Mouse (Mus musculus) neural tube, embryonic 15.5 days (tissue): Measurements from ENCODE around the gene Wwtr1. TPM values are rescaled to one million over a fixed set of nuclear protein-coding genes. Genes with fewer than 3 reads are reported as not detected.

Experiments used
- ATAC-seq: fragments of 200-750 bp; cut with Nextera tagmentation; 2 replicates; pipeline ENCODE4 v1.8.0; 2017; ENCODE audit warnings: mild to moderate bottlenecking, moderate TSS enrichment, moderate library complexity; ENCODE audit not compliant: low FRiP score
- H3K27ac ChIP-seq: fragments of 300-500 bp; sonication (generic); replicated peaks from 2 replicates; pipeline ENCODE4 v1.5.1; 2015; ENCODE audit warnings: mild to moderate bottlenecking, inconsistent platforms
- H3K27me3 ChIP-seq: fragments of 300-500 bp; sonication (generic); replicated peaks from 2 replicates; pipeline ENCODE4 v1.6.1; 2015; ENCODE audit warnings: inconsistent platforms
- H3K36me3 ChIP-seq: fragments of 300-500 bp; sonication (generic); 2 replicates; pipeline ENCODE4 v1.6.1; 2015; ENCODE audit warnings: inconsistent platforms
- H3K4me1 ChIP-seq: fragments of 300-500 bp; sonication (generic); 2 replicates; pipeline ENCODE4 v1.6.1; 2015; ENCODE audit warnings: inconsistent platforms
- H3K4me2 ChIP-seq: fragments of 300-500 bp; sonication (generic); 2 replicates; pipeline ENCODE4 v1.6.1; 2015; ENCODE audit warnings: inconsistent platforms, mild to moderate bottlenecking, moderate library complexity
- H3K4me3 ChIP-seq: fragments of 300-500 bp; sonication (generic); replicated peaks from 2 replicates; pipeline ENCODE4 v1.5.1; 2015; ENCODE audit warnings: mild to moderate bottlenecking, inconsistent platforms
- H3K9ac ChIP-seq: fragments of 300-500 bp; sonication (generic); replicated peaks from 2 replicates; pipeline ENCODE4 v1.6.1; 2015; ENCODE audit warnings: mild to moderate bottlenecking, inconsistent platforms
- H3K9me3 ChIP-seq: fragments of 300-500 bp; sonication (generic); replicated peaks from 2 replicates; pipeline ENCODE4 v1.6.1; 2016; ENCODE audit warnings: inconsistent platforms
- WGBS: fragments of 180-500 bp; shearing (Covaris S2); methylation state at CpG from one replicate; pipeline ENCODE4 v1.1.7; 2015; ENCODE audit warnings: mixed read lengths; 5-methylcytosine and 5-hydroxymethylcytosine counted together
- microRNA-seq: library from miRNA; unstranded; fragments of <30 nt; microRNA quantifications from one replicate; pipeline ENCODE4, GENCODE M21; 2017
- polyA plus RNA-seq: library from polyadenylated mRNA; unstranded; fragments of >200 nt; fragmentation: Nextera tagmentation; extraction: Ambion mirVana; gene quantifications from 2 replicates; pipeline ENCODE4 v1.2.1, GENCODE M21; 2015

Gene Wwtr1
- polyA plus RNA-seq, 1 experiment from 2014 or later: 8.1 TPM

- no peaks in the 10 kb centered on the region for H3K36me3 ChIP-seq
- H3K4me2 ChIP-seq: no peak overlapping the region
- no peak overlapping the region for H3K27ac ChIP-seq
- H3K9me3 ChIP-seq: no peaks in the 10 kb centered on the region
- H3K4me1 ChIP-seq: no peaks in the 10 kb centered on the region
- no peak overlapping the region for H3K4me3 ChIP-seq
- H3K9ac ChIP-seq: no peak overlapping the region
- no peak for ATAC-seq
- WGBS: 77% methylated on average over 3 of the region's 3 CpGs
- no peaks in the 10 kb centered on the region for H3K27me3 ChIP-seq
These were observed 144.0 kb downstream of the Wwtr1 start for GRCm38 (mm10) chr3:57431706-57432105.

- Histone ChIP-seq H3K4me2 (no peak overlapping the region), H3K4me1 (peaks cover 10% of the 10 kb centered on the region), H3K36me3 (no peaks in the 10 kb centered on the region), H3K27me3 (no peaks in the 10 kb centered on the region), H3K4me3 (no peak overlapping the region), H3K9ac (no peak overlapping the region), H3K27ac (no peak overlapping the region), H3K9me3 (no peaks in the 10 kb centered on the region)
- 72% methylated on average over 4 of the region's 4 CpGs for WGBS
- ATAC-seq: no peak
These were observed 146.2 kb downstream of the Wwtr1 start for GRCm38 (mm10) chr3:57429486-57429885.

GRCm38 (mm10) chr3:57428682-57429464, 146.8 kb downstream of the Wwtr1 start:
- Histone ChIP-seq H3K9ac (no peak overlapping the region), H3K4me2 (no peak overlapping the region), H3K4me3 (no peak overlapping the region), H3K36me3 (no peaks in the 10 kb centered on the region), H3K9me3 (no peaks in the 10 kb centered on the region), H3K27me3 (no peaks in the 10 kb centered on the region), H3K4me1 (peaks cover 14% of the 10 kb centered on the region), H3K27ac (no peak overlapping the region)
- WGBS: 42% methylated on average over 5 of the region's 5 CpGs
- no peak for ATAC-seq

- H3K36me3 ChIP-seq: no peaks in the 10 kb centered on the region
- H3K9me3 ChIP-seq: no peaks in the 10 kb centered on the region
- H3K4me2 ChIP-seq: no peak overlapping the region
- H3K4me1 ChIP-seq: peaks cover 18% of the 10 kb centered on the region
- no peaks in the 10 kb centered on the region for H3K27me3 ChIP-seq
- H3K4me3 ChIP-seq: no peak overlapping the region
- H3K9ac ChIP-seq: no peak overlapping the region
- no peak overlapping the region for H3K27ac ChIP-seq
- WGBS: 78% methylated on average over 11 of the region's 11 CpGs
- ATAC-seq: no peak
These were observed 149.4 kb downstream of the Wwtr1 start for GRCm38 (mm10) chr3:57426351-57426750.

- H3K4me3 ChIP-seq: no peak within 1 kb of the TSS
- peaks cover 18% of the 10 kb centered on the region for H3K4me1 ChIP-seq
- no peak within 1 kb of the TSS for H3K9ac ChIP-seq
- 23% methylated on average over 10 of the region's 10 CpGs for WGBS
- H3K9me3 ChIP-seq: no peaks in the 10 kb centered on the region
- no peak within 1 kb of the TSS for H3K27ac ChIP-seq
- no peaks in the 10 kb centered on the region for H3K36me3 ChIP-seq
- no peaks in the 10 kb centered on the region for H3K27me3 ChIP-seq
- peak; percentile 76 for ATAC-seq
- no peak within 1 kb of the TSS; the same call in 1 of the 2 replicates for H3K4me2 ChIP-seq
These were observed 150.5 kb downstream of the Wwtr1 start, which contains the start of gene Tm4sf4 for GRCm38 (mm10) chr3:57425089-57425730. TSS of gene Tm4sf4 (plus strand) at chr3:57425314.

GRCm38 (mm10) chr3:57420660-57421059, 155.1 kb downstream of the Wwtr1 start:
- Histone ChIP-seq H3K4me2 (no peak overlapping the region), H3K36me3 (no peaks in the 10 kb centered on the region), H3K4me1 (peaks cover 18% of the 10 kb centered on the region), H3K27ac (no peak overlapping the region), H3K4me3 (no peak overlapping the region), H3K9ac (no peak overlapping the region), H3K27me3 (no peaks in the 10 kb centered on the region), H3K9me3 (no peaks in the 10 kb centered on the region)
- 90% methylated on average over 1 of the region's 1 CpGs for WGBS
- ATAC-seq: no peak

GRCm38 (mm10) chr3:57420233-57420632, 155.5 kb downstream of the Wwtr1 start:
- 50% methylated on average over 2 of the region's 2 CpGs for WGBS
- H3K4me1 ChIP-seq: peaks cover 14% of the 10 kb centered on the region
- ATAC-seq: no peak
- no peaks in the 10 kb centered on the region for H3K9me3 ChIP-seq
- no peaks in the 10 kb centered on the region for H3K36me3 ChIP-seq
- no peak overlapping the region for H3K4me2 ChIP-seq
- H3K27me3 ChIP-seq: no peaks in the 10 kb centered on the region
- no peak overlapping the region for H3K27ac ChIP-seq
- no peak overlapping the region for H3K4me3 ChIP-seq
- no peak overlapping the region for H3K9ac ChIP-seq

GRCm38 (mm10) chr3:57411535-57411934, 164.2 kb downstream of the Wwtr1 start:
- no peaks in the 10 kb centered on the region for H3K36me3 ChIP-seq
- H3K27me3 ChIP-seq: no peaks in the 10 kb centered on the region
- no peak overlapping the region for H3K27ac ChIP-seq
- no peaks in the 10 kb centered on the region for H3K9me3 ChIP-seq
- H3K4me1 ChIP-seq: no peaks in the 10 kb centered on the region
- H3K4me3 ChIP-seq: no peak overlapping the region
- no peak overlapping the region for H3K9ac ChIP-seq
- WGBS: 89% methylated on average over 4 of the region's 4 CpGs
- no peak for ATAC-seq
- no peak overlapping the region for H3K4me2 ChIP-seq

Small RNA genes lying within 50 kb of the gene (microRNA-seq; reads per million reads assigned to microRNA genes)
- gene Mir6377: not detected

Other genes starting within 250 kb of the Wwtr1 start
- gene Tm4sf4, start 150.6 kb downstream of the Wwtr1 start, polyA plus RNA-seq: 0.52 and 1.8 TPM in 2 replicates
- 63.5 and 64.6 TPM in 2 replicates for gene Commd2, start 75.8 kb upstream of the Wwtr1 start, polyA plus RNA-seq
- gene Ankub1, start 116.9 kb upstream of the Wwtr1 start, polyA plus RNA-seq: 0.13 and 0.17 TPM in 2 replicates
- 87.3 and 91.4 TPM in 2 replicates for gene Rnf13, start 160.2 kb upstream of the Wwtr1 start, polyA plus RNA-seq